Mouse (Mus musculus) heart, embryonic 14.5 days (tissue): ENCODE results near the gene Nrap. TPM values are rescaled to one million over a fixed set of nuclear protein-coding genes. Genes with fewer than 3 reads are reported as not detected.
A peak's percentile ranks its signal among the peaks of the same experiment; 100 is the strongest.
"Not testable (repeated sequence)": the region's sequence is repeated elsewhere in the genome, so short reads cannot be mapped to it uniquely, and the experiment has no call there.

Experiments used
- ATAC-seq: fragments of 200-750 bp; cut with Nextera tagmentation; 2 replicates; pipeline ENCODE4 v1.8.0; 2017; ENCODE audit warnings: low read depth, moderate TSS enrichment; ENCODE audit not compliant: insufficient number of reproducible peaks, insufficient read depth, low FRiP score
- H3K27ac ChIP-seq, 2 experiments: fragments of 200-500 bp in 1 of 2; fragments of 300-500 bp in 1 of 2; sonication (generic) in 1 of 2; replicated peaks in 1 of 2; 2 replicates each; pipeline ENCODE4 v1.5.1; 2012 to 2014; ENCODE audit warnings: low read depth in 2 of 2, low read length in 2 of 2, control low read depth in 1 of 2, mild to moderate bottlenecking in 1 of 2, mixed read lengths in 1 of 2; ENCODE audit not compliant: control insufficient read depth in 1 of 2, insufficient read depth in 1 of 2
- H3K27me3 ChIP-seq: fragments of 300-500 bp; sonication (generic); 2 replicates; pipeline ENCODE4 v1.6.1; 2014; ENCODE audit warnings: mild to moderate bottlenecking, low read length, control low read depth; ENCODE audit not compliant: control insufficient read depth, insufficient read depth
- H3K36me3 ChIP-seq: fragments of 300-500 bp; sonication (generic); 2 replicates; pipeline ENCODE4 v1.6.1; 2014; ENCODE audit warnings: mild to moderate bottlenecking, control low read depth, low read length, mixed read lengths; ENCODE audit not compliant: control insufficient read depth, insufficient read depth
- H3K4me1 ChIP-seq, 2 experiments: fragments of 200-500 bp in 1 of 2; fragments of 300-500 bp in 1 of 2; sonication (generic) in 1 of 2; 2 replicates each; pipeline ENCODE4 v1.6.1; 2012 to 2014; ENCODE audit warnings: low read length in 2 of 2, control low read depth in 1 of 2, mixed read lengths in 1 of 2; ENCODE audit not compliant: control insufficient read depth in 2 of 2, insufficient read depth in 2 of 2
- H3K4me2 ChIP-seq: fragments of 300-500 bp; sonication (generic); 2 replicates; pipeline ENCODE4 v1.6.1; 2014; ENCODE audit warnings: mild to moderate bottlenecking, low read length
- H3K4me3 ChIP-seq, 2 experiments: fragments of 200-500 bp in 1 of 2; fragments of 300-500 bp in 1 of 2; sonication (generic) in 1 of 2; 2 replicates each; pipeline ENCODE4 v1.5.1; 2012 to 2014; ENCODE audit warnings: low read length in 2 of 2, mild to moderate bottlenecking in 2 of 2, control low read depth in 1 of 2, low read depth in 1 of 2, moderate library complexity in 1 of 2; ENCODE audit not compliant: control insufficient read depth in 1 of 2, insufficient read depth in 1 of 2
- H3K9ac ChIP-seq: fragments of 300-500 bp; sonication (generic); 2 replicates; pipeline ENCODE4 v1.6.1; 2014; ENCODE audit warnings: mild to moderate bottlenecking, low read length
- H3K9me3 ChIP-seq: fragments of 300-500 bp; sonication (generic); 2 replicates; pipeline ENCODE4 v1.6.1; 2016; ENCODE audit warnings: low read length, control low read depth; ENCODE audit not compliant: control insufficient read depth
- WGBS: fragments of 180-500 bp; shearing (Covaris S2); extraction: QIAGEN DNeasy Blood & Tissue Kit; methylation state at CpG from one replicate; pipeline ENCODE4 v1.1.7; 2014; 5-methylcytosine and 5-hydroxymethylcytosine counted together
- polyA plus RNA-seq: library from polyadenylated mRNA; unstranded; fragments of >200 nt; fragmentation: Nextera tagmentation; extraction: Ambion mirVana; gene quantifications from 2 replicates; pipeline ENCODE4 v1.2.1, GENCODE M21; 2014

The Nrap gene
- polyA plus RNA-seq, 1 experiment from 2014 or later = 35.6 TPM

DNA sequence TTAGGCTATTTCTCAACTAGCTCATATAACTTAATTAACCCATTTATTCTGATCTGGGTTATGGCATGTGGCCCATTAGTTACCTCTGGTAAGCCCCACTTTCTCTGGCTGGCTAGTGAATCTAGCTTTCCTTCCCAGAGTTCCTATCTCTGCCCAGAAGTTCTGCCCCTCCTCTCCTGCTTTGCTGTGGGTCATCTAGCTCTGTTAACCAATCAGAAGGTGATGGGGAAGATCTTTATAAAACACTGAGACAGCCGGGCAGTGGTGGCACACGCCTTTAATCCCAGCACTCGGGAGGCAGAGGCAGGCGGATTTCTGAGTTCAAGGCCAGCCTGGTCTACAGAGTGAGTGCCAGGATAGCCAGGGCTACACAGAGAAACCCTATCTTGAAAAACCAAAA, 20.0 kb upstream of the Nrap start:
- not testable (repeated sequence) for H3K4me1 ChIP-seq, H3K4me2 ChIP-seq, H3K27me3 ChIP-seq, H3K9ac ChIP-seq, H3K27ac ChIP-seq, H3K9me3 ChIP-seq, H3K4me3 ChIP-seq, ATAC-seq
- peaks cover 48% of the 10 kb centered on the region for H3K36me3 ChIP-seq
- WGBS = 93% methylated on average over 4 of the region's 4 CpGs

DNA sequence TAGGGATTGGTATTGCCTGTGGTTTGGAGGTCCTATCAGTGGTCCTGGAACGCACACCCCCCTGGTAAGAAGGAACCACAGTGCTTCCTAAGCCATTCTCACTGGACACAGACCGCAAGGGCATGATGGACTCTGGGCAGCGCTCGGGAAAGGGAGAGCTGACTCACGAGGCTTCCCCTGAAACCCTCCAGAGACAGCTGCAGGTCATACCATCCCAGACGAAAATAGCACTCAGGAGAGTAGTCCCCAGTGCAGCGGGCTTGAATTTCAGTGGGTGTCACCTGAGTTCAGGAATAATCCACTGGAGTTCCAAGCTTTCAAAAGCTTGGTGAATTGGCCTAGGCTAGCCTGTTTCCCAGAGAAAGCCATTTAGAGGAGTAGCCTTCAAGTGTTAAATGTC, 16.7 kb upstream of the Nrap start:
- Histone ChIP-seq H3K27me3 (no peaks in the 10 kb centered on the region), H3K4me3 (no peak overlapping the region), H3K4me1 (peaks cover 3% of the 10 kb centered on the region in 2 experiments; a peak in 3 of 4 replicates), H3K4me2 (no peak overlapping the region), H3K9ac (no peak overlapping the region), H3K36me3 (peaks cover 60% of the 10 kb centered on the region), H3K27ac (peak overlapping the region in 1 of 2 experiments; percentile 64; a peak in 2 of 4 replicates), H3K9me3 (no peaks in the 10 kb centered on the region)
- no peak for ATAC-seq
- WGBS = 53% methylated on average over 7 of the region's 7 CpGs

DNA sequence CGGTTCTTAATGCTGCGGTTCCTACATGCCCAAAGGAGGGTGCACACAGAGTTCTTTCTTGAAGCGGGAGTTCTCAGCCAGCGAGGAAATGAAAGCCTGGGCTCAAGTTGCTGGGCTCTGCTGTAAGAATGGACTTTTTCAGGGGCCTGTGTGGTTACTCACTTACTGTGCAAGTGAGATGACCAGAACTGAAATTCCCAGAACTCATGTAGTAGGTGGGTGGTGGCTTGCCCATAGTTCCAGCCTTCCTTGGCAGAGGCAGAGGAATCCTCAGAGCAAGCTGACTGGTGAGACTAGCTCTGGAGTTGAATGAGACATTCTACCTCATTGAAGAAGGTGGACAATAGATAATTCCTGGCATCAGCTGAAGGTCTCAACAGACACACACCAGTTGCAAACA, 16.0 kb upstream of the Nrap start:
- 95% methylated on average over 4 of the region's 4 CpGs for WGBS
- Histone ChIP-seq H3K27ac (no peak overlapping the region), H3K27me3 (no peaks in the 10 kb centered on the region), H3K9ac (no peak overlapping the region), H3K9me3 (no peaks in the 10 kb centered on the region), H3K4me3 (no peak overlapping the region), H3K4me2 (no peak overlapping the region), H3K4me1 (peaks cover 3% of the 10 kb centered on the region in 2 experiments; a peak in 3 of 4 replicates), H3K36me3 (peaks cover 60% of the 10 kb centered on the region)
- ATAC-seq = no peak

DNA sequence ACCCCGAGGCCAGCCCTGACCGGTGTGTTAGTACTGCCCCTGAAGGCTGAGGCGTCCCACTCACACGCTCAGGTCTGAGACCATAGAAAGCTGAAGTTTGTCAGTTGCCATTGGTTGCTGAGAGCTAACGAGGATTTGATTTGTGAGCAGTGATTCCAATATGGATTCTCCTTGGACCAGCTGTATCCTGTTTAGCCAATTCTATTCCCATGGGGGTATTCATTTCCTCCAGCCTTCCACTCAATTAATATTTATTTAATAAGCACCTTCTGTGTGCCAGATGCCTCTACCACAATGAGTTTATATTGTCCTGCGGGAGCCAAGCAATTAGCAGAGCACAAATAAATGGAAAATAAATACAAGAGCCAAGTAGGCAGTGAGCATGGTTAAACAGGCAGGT, 12.0 kb upstream of the Nrap start:
- ATAC-seq = no peak
- H3K4me3 ChIP-seq = no peak overlapping the region
- H3K4me2 ChIP-seq = no peak overlapping the region
- WGBS = 88% methylated on average over 6 of the region's 6 CpGs
- peaks cover 12 to 17% of the 10 kb centered on the region in 2 experiments for H3K4me1 ChIP-seq
- H3K27ac ChIP-seq = no peak overlapping the region
- H3K9ac ChIP-seq = no peak overlapping the region
- no peaks in the 10 kb centered on the region for H3K9me3 ChIP-seq
- H3K36me3 ChIP-seq = peaks cover 30% of the 10 kb centered on the region
- H3K27me3 ChIP-seq = no peaks in the 10 kb centered on the region

DNA sequence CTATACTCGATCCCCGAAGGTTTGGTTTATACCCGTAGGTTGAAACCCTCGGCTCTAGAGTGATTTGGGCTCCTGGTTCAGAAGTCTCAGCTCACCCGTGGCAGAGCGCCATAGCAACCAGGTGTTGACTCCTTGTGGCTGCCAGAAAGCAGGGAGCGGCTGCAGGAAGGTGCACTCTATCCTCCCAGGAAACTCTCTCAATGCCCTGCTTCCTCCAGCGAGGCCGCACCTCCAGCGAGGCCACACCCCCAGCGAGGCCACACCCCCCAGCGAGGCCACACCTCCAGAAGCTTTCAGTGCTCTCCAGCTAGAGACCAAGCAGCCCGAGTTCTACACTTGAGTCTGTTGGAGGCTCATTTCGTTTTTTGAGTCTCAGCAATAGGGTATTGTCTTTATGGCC, 10.4 kb upstream of the Nrap start:
- Histone ChIP-seq H3K27me3 (no peaks in the 10 kb centered on the region), H3K4me3 (no peak overlapping the region), H3K36me3 (peaks cover 15% of the 10 kb centered on the region), H3K27ac (no peak overlapping the region), H3K9ac (no peak overlapping the region), H3K9me3 (no peaks in the 10 kb centered on the region), H3K4me2 (no peak overlapping the region), H3K4me1 (peaks cover 14 to 21% of the 10 kb centered on the region in 2 experiments)
- 44% methylated on average over 14 of the region's 14 CpGs for WGBS
- ATAC-seq = no peak

DNA sequence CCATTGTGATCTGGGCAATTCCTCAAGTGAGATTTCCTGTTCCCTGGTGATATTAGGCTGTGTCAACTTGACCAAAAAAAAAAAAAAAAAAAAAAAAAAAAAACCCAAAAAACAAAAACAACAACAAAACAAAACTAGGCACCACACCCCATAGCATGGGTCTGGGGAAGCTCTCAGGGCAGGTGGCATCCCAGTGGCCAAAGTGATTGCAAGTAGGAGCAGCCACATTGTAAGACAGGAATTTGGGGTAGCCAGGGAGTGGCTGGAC, 8.6 kb upstream of the Nrap start:
- Histone ChIP-seq H3K27me3 (no peaks in the 10 kb centered on the region), H3K9ac (no peak overlapping the region), H3K4me1 (peaks cover 16 to 23% of the 10 kb centered on the region in 2 experiments), H3K4me2 (no peak overlapping the region; the same call in 1 of the 2 replicates), H3K36me3 (peaks cover 3% of the 10 kb centered on the region; the same call in 1 of the 2 replicates), H3K9me3 (no peaks in the 10 kb centered on the region), H3K27ac (no peak overlapping the region), H3K4me3 (no peak overlapping the region)
- no peak for ATAC-seq

DNA sequence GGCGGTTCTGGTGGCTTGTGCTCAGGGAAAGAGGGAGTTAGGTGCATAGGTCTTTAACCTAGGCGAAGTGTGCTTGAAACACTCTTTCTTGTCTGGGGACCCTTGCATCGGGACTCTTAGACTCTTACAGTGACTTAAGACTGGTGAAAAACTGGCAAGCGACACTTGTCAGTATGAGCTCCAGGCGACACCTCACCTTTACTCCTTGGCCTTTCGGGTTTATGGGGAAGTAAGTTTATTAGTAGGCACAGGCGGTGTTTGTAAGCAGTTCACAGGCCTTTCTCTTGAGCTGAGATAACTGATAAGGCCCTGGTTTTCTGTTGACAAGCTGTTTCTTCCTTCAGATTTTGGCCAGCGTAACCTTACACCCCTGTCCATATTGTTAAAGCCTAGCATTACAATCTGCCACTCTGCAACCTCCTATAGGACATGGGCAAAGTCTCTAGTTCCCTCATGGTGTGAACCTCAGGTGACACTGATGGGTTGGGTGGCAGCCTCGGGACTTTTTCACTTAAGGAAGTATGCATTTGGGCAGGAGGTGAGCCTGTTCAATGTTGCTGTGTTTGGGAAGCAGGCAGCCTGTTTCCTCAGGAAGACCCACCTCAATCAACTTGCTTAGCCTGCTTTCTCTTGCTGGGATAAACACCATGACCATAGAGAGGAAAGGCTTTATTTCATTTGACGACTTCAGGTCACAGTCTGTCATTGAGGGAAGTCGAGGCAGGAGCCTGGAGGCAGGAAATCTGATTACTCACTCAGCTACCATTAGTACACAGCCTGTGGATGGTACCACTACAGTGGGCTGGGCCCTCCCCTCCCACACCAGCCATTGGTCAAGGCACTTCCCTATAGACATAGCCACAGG, 8.1 kb upstream of the Nrap start:
- Histone ChIP-seq H3K27me3 (no peaks in the 10 kb centered on the region), H3K4me3 (peak overlapping the region; percentile 62 to 67), H3K4me1 (peaks cover 17 to 23% of the 10 kb centered on the region in 2 experiments), H3K27ac (peak overlapping the region; percentile 76 to 90), H3K4me2 (peak overlapping the region; percentile 77), H3K9me3 (no peaks in the 10 kb centered on the region), H3K36me3 (peaks cover 3% of the 10 kb centered on the region; the same call in 1 of the 2 replicates), H3K9ac (peak overlapping the region; percentile 89)
- ATAC-seq = no peak
- 45% methylated on average over 11 of the region's 11 CpGs for WGBS
